Mouse (Mus musculus) testis, postnatal 14 days (tissue): ENCODE results near the gene Myh14.

ENCODE experiments used
- DNase-seq: peaks from one replicate; pipeline ENCODE4 v3.0.0; 2021; ENCODE audit warnings: low spot score

Gene Myh14

GRCm38 (mm10) chr7:44630437-44630836, 40.2 kb downstream of the Myh14 start:
- no peak for DNase-seq

- no peak for DNase-seq
Measured at GRCm38 (mm10) chr7:44628402-44629034, 42.1 kb downstream of the Myh14 start.

- no peak for DNase-seq
Measured at GRCm38 (mm10) chr7:44626966-44627365, 43.7 kb downstream of the Myh14 start.

- no peak for DNase-seq
Measured at GRCm38 (mm10) chr7:44626068-44626385, 44.6 kb downstream of the Myh14 start.

GRCm38 (mm10) chr7:44625241-44626067, 45.2 kb downstream of the Myh14 start:
- DNase-seq = no peak

- DNase-seq = no peak
Measured at GRCm38 (mm10) chr7:44624828-44625227, 45.8 kb downstream of the Myh14 start.

- DNase-seq = no peak
Measured at GRCm38 (mm10) chr7:44624543-44624826, 46.2 kb downstream of the Myh14 start.

GRCm38 (mm10) chr7:44623714-44624542, 46.7 kb downstream of the Myh14 start:
- no peak for DNase-seq

GRCm38 (mm10) chr7:44617059-44617458, 53.6 kb downstream of the Myh14 start:
- no peak for DNase-seq

- no peak for DNase-seq
Measured at GRCm38 (mm10) chr7:44615987-44616386, 54.7 kb downstream of the Myh14 start.

GRCm38 (mm10) chr7:44615309-44615708, 55.3 kb downstream of the Myh14 start:
- no peak for DNase-seq

GRCm38 (mm10) chr7:44614041-44614688, 56.5 kb downstream of the Myh14 start:
- no peak for DNase-seq

- DNase-seq = no peak
Measured at GRCm38 (mm10) chr7:44612192-44612591, 58.5 kb downstream of the Myh14 start.

GRCm38 (mm10) chr7:44606171-44606901, 64.3 kb downstream of the Myh14 start:
- no peak for DNase-seq

GRCm38 (mm10) chr7:44605436-44605835, 65.2 kb downstream of the Myh14 start:
- DNase-seq = no peak

GRCm38 (mm10) chr7:44604619-44605018, 66.0 kb downstream of the Myh14 start:
- DNase-seq = no peak

GRCm38 (mm10) chr7:44604139-44604606, 66.5 kb downstream of the Myh14 start:
- no peak for DNase-seq

- DNase-seq = no peak
Measured at GRCm38 (mm10) chr7:44603186-44603855, 67.3 kb downstream of the Myh14 start.

GRCm38 (mm10) chr7:44602443-44602842, 68.2 kb downstream of the Myh14 start:
- DNase-seq = no peak

- DNase-seq = no peak
Measured at GRCm38 (mm10) chr7:44601646-44602045, 69.0 kb downstream of the Myh14 start.

- no peak for DNase-seq
Measured at GRCm38 (mm10) chr7:44600691-44601262, 69.9 kb downstream of the Myh14 start.
